In the genomic region with DNA sequence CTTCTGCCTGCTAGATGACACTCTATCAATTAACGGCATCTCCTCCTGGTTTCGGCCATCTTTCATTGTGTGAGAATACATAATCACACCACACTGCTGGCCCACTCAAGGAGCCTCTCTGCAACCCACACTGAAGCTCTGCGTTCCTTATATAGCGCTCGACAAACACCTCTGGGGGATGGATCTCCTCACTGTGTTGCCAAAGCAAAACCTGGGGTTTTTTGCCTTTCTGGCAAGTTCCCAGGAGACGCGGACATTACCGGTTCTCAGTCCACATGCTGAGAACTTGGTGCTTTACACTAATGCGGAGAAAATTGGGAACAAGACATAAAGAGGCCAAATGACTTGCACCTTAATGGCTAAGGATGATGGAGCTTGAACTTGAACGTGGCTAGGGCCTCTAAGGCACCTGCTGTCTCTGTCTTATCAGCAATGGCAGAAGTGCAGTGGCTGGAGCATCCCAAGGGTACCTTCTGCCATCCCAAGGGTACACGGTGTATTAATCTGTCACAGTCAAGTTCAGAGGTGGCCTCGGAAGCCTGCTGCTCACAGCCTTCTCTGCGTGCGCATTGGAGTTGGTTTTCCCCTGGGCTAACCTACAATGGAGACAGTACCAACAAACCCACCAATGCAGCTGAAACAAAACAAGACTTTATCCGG, we compare ENCODE assay signal across 23 mouse cellular contexts.
"Had no signal": no experiment of that assay in that cellular context is flagged by ENCODE, and none has a peak within 500 bp of the region (broad histone marks: within the 10 kb centered on the region; RNA-seq: fewer than 3 reads in every experiment).

No protein-coding gene starts in this region.

- H3K27me3 ChIP-seq: heart, embryonic 13.5 days; heart, embryonic 15.5 days; intestine, embryonic 15.5 days; limb, embryonic 12.5 days; liver, embryonic 13.5 days; liver, embryonic 15.5 days had no signal

- H3K36me3 ChIP-seq: heart, embryonic 10.5 days; heart, embryonic 13.5 days; heart, embryonic 15.5 days; intestine, embryonic 15.5 days; limb, embryonic 10.5 days; limb, embryonic 12.5 days; liver, embryonic 13.5 days; liver, embryonic 15.5 days had no signal

- ATAC-seq: forebrain, embryonic 16.5 days; inflammation-experienced regulatory T-cells, adult 6 months; intestine, embryonic 15.5 days; intestine, postnatal 0 days had no signal

- H3K9me3 ChIP-seq: heart, embryonic 10.5 days; heart, embryonic 13.5 days; heart, embryonic 15.5 days; intestine, embryonic 15.5 days; limb, embryonic 10.5 days; limb, embryonic 12.5 days; liver, embryonic 13.5 days; liver, embryonic 15.5 days had no signal

- H3K4me3 ChIP-seq: heart, embryonic 10.5 days; heart, embryonic 13.5 days; heart, embryonic 15.5 days; intestine, embryonic 15.5 days; left cerebral cortex, adult 2 months; limb, embryonic 10.5 days; limb, embryonic 12.5 days; liver, embryonic 13.5 days; liver, embryonic 15.5 days had no signal

- H3K27ac ChIP-seq: heart, embryonic 10.5 days; heart, embryonic 13.5 days; heart, embryonic 15.5 days; hindbrain, embryonic 14.5 days; intestine, embryonic 15.5 days; left cerebral cortex, adult 2 months; limb, embryonic 10.5 days; limb, embryonic 12.5 days; liver, embryonic 13.5 days; liver, embryonic 15.5 days had no signal

- H3K9ac ChIP-seq: heart, embryonic 13.5 days; heart, embryonic 15.5 days; hindbrain, embryonic 14.5 days; intestine, embryonic 15.5 days; limb, embryonic 12.5 days; liver, embryonic 13.5 days; liver, embryonic 15.5 days had no signal

- DNase-seq: gastrocnemius, postnatal 25 days; heart, postnatal 14 days; heart, postnatal 4 days; kidney, adult 18-20 months; kidney, adult 8-10 months; kidney, postnatal 10 days; kidney, postnatal 25 days; kidney, postnatal 4 days; layer of hippocampus, adult 9-11 months; liver, embryonic 13.5 days had no signal

- H3K4me2 ChIP-seq: heart, embryonic 13.5 days; heart, embryonic 15.5 days; hindbrain, embryonic 14.5 days; intestine, embryonic 15.5 days; limb, embryonic 12.5 days; liver, embryonic 11.5 days; liver, embryonic 13.5 days; liver, embryonic 15.5 days had no signal
